Mouse (Mus musculus) left cerebral cortex, postnatal 4 days (tissue): ENCODE data around the gene Ubash3b. TPM values are rescaled to one million over a fixed set of nuclear protein-coding genes. Genes with fewer than 3 reads are reported as not detected.

ENCODE experiments used
- DNase-seq: peaks from one replicate; pipeline ENCODE4 v3.0.0-alpha.2; 2022
- intact Hi-C: fragments of 180-260 bp; cut with DNase I; formaldehyde crosslinking; loops from one replicate; pipeline ENCODE4 v1.15.1; 2025
- total RNA-seq, 2 experiments: library from RNA; stranded (reverse); gene quantifications; 2 replicates each; pipeline ENCODE4 v1.2.3; 2021

The Ubash3b gene
- total RNA-seq, 2 experiments from 2014 or later = 24.9 to 29.0 TPM

GRCm38 (mm10) chr9:41105201-41105643 is 56.3 kb downstream of the Ubash3b start:
- intact Hi-C loops = no loop called here
- peak; percentile 8 for DNase-seq

- intact Hi-C loops = no loop called here
- DNase-seq = no peak
Measured at GRCm38 (mm10) chr9:41103722-41104121, 57.8 kb downstream of the Ubash3b start.

GRCm38 (mm10) chr9:41102613-41103012 is 58.9 kb downstream of the Ubash3b start:
- no peak for DNase-seq

GRCm38 (mm10) chr9:41099897-41100296 is 61.6 kb downstream of the Ubash3b start:
- intact Hi-C loops = no loop called here
- DNase-seq = no peak

More at GRCm38 (mm10) chr9:41102613-41103012, 58.9 kb downstream of the Ubash3b start:
- intact Hi-C loops = no loop called here

- intact Hi-C loops = no loop called here
- DNase-seq = no peak
Measured at GRCm38 (mm10) chr9:41099067-41099466, 62.4 kb downstream of the Ubash3b start.

DNA sequence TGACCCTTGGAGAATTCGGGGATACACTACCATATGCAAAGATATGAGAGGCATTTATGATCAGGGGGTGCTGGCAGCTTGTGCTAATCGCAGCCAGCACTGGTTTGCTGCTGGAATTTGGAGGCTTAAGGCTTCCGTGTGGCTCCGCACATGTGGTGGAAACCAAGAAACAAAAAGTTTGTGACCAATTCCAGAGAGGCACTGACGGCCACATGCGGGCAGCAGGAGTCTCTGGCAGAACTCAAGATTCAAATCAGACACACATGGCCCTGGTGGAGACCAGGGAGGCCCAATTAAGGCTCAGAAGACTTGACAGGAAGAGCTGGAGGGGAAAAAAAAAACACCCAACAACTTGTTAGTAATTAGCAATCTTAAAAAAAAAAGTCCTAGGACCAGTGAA is 63.4 kb downstream of the Ubash3b start:
- DNase-seq = no peak
- intact Hi-C loops = no loop called here

- DNase-seq = no peak
- intact Hi-C loops = no loop called here
Measured at GRCm38 (mm10) chr9:41091993-41092392, 69.5 kb downstream of the Ubash3b start.

GRCm38 (mm10) chr9:41091187-41091586 is 70.3 kb downstream of the Ubash3b start:
- DNase-seq = no peak
- intact Hi-C loops = no loop called here

GRCm38 (mm10) chr9:41087831-41088383 is 73.6 kb downstream of the Ubash3b start:
- DNase-seq = no peak
- intact Hi-C loops = no loop called here

DNA sequence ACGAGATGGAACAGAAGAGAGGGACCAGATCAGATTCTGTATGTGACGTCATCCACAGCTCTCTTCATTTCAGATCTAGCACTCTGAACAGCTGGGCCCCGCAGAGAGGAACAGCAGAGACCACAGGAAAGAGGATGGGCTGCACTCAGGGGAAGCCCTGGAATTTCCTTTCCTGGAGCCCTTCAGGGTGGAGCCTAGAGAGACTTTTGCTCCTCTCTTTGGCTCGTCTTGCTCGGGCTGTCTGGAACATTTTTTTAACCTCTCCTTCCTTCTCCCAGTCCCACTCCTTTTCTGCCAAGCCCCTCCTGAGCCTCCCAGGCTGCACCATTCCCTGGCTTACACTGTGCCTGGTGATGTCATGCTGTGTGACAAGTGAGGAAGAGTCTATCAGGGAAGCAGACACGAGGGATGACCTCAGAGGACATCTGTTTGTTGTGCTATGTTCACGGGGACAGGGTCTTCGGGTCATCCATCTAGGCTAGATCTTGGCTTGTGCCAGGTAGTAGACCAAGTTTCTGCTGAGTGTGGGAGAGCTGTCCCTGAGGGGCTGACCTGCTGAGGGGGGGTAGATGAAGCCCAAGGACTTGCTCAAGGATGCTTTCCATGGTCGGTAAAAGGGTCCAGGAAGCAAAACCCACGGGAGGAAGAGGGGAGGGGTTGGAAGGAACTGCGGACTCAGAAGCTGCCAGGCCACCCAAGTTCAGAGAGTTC is 77.2 kb downstream of the Ubash3b start:
- intact Hi-C loops = no loop called here
- DNase-seq = peak; percentile 20

DNA sequence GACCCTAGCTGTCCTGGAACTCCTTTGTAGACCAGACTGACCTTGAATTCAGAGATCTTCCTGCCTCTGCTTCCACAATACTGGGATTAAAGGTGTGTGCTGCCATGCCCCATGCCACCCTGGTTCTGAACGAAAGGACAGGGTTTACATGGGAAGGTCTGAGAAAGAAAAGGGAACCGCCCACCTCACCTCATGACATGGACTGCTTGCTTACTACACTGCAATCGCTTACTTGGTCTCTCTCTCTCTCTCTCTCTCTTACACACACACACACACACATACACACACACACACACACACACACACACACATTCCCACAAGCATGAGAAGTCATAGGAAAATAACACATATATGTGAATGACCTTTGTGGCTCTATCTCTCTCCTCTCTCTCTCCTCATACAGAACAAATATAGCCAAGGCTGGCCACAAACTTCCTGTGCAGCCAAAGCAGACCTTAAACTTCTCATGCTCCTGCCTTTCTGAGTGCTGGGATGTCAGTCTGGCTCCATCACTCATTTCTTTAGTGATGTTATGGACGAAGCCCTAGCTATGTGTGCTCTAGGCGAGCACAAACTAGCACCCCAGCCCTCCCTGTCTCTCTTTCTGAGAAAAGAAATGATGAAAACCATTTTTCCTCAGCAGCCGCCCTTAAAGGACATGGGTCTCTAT is 78.0 kb downstream of the Ubash3b start:
- intact Hi-C loops = no loop called here
- no peak for DNase-seq

DNA sequence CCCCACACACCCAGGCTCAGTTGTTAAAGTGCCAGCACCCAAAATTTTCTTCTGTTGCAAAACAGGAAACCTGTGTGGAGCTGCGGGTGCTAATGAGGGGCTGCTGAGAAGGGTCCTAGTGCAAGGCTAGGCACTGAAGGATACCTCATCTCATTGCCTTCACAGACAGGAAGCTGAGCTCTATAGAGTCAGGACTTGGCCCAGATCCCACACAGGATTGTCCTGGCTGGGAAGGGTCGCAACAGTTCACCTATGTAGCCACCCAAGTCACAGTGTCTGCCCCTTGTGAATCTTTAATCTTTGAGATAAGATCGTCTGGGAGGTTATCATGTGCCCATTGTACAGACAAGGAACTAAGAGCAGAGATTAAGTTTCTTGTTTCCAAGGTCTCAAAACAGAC is 78.6 kb downstream of the Ubash3b start:
- no peak for DNase-seq
- intact Hi-C loops = no loop called here

DNA sequence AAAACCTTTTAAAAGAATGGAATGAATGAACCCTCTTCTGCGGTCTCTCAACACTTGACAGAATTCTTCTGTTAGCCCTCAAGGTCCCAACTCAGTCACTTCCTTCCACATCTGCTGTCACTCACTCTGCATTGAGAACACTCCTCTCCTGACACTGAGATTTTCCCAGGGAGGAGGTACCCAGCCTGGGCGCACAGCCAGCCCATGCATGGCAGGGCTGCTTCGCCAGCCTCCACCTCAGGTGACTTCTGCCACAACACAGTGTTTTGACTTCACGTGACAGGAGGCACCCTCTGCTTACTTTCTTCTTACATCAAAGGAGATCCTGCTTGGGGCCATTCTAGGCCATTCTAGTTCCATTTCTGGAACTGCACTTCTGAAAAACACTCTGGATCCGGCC is 80.6 kb downstream of the Ubash3b start:
- intact Hi-C loops = no loop called here
- DNase-seq = no peak

GRCm38 (mm10) chr9:41079428-41080155 is 81.9 kb downstream of the Ubash3b start:
- DNase-seq = no peak
- intact Hi-C loops = no loop called here

DNA sequence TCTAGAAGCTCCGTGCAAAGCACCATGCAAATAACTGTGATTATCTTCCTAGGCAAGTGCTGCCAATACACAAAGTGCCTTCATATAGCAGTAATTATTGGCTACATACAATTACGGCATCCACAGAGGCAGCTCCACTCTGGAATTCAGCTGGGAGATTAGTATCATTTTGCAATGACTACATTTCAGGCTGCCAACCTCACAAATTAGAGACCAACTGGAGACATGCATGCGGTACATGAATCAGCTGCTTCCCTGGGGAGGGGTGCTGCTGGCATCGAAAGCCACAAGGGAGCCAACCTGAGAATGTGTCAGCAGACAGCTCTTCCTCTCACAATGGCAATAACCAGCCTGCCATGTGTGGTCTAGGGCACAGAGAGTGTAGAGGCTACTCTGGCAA is 83.3 kb downstream of the Ubash3b start:
- intact Hi-C loops = no loop called here
- no peak for DNase-seq

DNA sequence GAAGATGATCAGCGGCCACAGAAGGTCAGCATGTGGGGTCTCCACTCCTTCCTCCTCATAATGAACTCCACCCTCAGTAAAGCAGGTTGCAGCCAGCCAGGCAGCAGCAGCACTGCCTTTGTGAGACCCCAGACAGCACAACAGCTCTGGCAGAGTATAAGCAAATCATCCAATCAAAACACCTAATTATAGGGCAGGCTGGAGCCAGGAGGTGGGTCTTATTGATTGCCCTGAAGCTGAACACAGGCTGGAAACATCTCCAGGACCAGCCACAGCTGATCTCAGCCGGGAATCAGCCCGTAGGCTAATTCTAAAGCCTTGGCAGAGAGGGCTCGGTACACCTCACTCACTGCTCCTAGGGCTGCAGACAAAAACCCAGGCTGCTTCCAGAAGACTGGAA is 85.3 kb downstream of the Ubash3b start:
- no peak for DNase-seq
- intact Hi-C loops = no loop called here

DNA sequence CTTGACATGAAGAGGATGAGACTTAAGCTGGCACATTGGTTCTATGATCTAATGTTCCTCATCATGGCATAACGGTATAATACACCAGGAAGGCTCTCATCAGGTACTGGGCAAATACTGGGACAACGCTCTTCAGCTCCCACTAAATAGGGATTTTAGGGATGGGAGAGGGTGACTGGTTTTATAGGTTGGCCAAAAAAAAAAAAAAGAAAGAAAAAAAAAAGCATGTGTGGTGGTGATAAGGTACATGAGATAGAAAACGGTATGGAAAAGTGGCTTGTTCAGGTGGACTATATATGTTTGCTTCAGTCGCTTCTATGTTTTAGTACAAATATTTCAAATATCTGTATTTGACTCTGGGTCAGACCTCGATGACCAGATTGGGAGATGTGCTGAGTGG is 86.0 kb downstream of the Ubash3b start:
- no peak for DNase-seq
- intact Hi-C loops = no loop called here

- intact Hi-C loops = no loop called here
- DNase-seq = no peak
Measured at GRCm38 (mm10) chr9:41073196-41074009, 88.1 kb downstream of the Ubash3b start.

DNA sequence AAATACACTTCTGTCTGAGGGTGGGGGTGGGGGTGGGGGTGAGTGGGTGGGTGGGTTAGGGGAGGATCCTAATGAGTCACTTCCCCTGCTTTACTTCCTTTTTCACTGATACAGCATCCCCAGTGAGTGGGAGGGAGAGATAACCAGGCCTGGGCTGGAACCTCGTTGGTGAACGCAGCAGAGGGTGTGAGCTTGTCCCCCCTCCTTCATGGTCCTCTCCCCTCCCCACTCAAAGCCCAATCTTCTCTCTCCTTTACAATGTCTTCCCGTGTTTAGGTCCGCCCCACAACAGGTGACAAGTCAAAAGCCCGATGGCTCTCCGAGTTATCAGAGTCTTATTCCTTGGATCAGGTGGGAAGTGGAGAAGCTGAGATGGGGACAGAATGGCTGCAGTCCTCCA is 88.7 kb downstream of the Ubash3b start:
- intact Hi-C loops = no loop called here
- no peak for DNase-seq

- no peak for DNase-seq
- intact Hi-C loops = no loop called here
Measured at GRCm38 (mm10) chr9:41071906-41072511, 89.5 kb downstream of the Ubash3b start.
